Mouse (Mus musculus) CD8-positive naive resting alpha-beta T cell, adult 2 months (primary cell): ENCODE measurements around the gene Satb1.
A peak's percentile ranks its signal among the peaks of the same experiment; 100 is the strongest.

Experiments
- DNase-seq, 2 experiments: peaks; one replicate each; pipeline ENCODE4 v3.0.0; 2022; ENCODE audit warnings: low read depth in 2 of 2, low spot score in 2 of 2

Gene Satb1

GRCm38 (mm10) chr17:51832900-51833577 is at the start of gene Satb1:
Gene Satb1 (minus strand): TSS chr17:51833290.
- peak; percentile 88 to 91 for DNase-seq

DNA sequence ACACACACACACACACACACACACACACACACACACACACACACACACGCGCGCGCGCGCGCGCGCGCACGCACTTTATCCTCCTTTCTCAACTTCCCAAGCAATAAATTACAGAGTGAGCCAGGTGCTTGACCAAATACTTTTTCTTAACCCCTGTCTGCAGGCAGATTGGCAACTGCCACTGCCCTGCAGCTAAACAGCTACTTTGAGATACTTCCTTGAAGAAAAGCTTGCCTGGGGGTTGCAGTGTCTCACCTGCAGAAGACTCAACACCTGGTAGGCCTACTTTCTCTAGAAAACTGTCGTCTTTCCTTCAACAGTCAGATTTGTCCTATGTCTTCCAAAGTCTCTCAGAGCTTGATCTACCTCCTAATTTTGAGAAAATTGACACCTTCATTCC is 49.5 kb upstream of the Satb1 start:
- DNase-seq, result no peak

GRCm38 (mm10) chr17:51880895-51881622 is 48.0 kb upstream of the Satb1 start:
- no peak for DNase-seq

GRCm38 (mm10) chr17:51880221-51880620 is 47.1 kb upstream of the Satb1 start:
- DNase-seq, result peak in 1 of 2 experiments; percentile 38

- no peak for DNase-seq
These were observed 46.6 kb upstream of the Satb1 start for GRCm38 (mm10) chr17:51879736-51880135.

DNA sequence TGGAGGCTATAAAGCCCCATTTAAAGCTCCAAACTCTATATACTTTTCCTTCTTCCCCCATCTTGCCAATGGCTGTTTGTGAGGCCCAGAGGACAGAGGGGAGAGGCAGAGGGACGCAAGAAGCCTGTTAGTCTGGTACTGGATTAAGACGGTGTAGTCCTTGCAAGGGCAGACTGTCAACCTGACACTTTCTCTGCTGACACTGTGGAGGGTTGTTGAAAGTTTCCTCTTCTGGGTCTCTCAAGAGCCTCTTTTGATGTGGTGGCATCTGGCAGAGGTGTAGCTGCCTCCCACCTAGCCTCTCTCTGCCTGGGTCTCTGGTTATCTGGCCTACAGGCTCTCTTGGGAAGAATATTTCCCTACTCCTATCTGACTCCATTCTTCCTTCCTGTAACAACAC is 46.1 kb upstream of the Satb1 start:
- peak; percentile 63 to 69 for DNase-seq

DNA sequence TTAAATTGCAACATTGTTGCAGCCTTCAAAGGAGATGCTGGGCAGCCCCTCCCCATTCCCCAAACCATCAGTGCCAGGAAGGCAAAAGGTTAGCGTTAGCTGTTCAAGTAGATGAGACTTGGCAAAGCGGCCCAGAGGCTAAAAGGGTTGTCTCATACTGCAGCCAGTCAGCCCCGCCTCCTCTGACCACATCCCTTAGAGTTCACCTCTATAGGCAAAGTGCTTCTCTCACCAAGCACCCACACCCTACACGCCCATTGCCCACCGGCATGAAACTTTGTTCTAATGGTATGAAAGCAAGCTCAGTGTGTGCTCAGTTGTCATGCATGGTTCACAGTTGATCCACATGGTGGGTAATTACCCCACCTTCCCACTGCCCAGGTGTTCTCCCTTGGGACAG is 43.4 kb upstream of the Satb1 start:
- DNase-seq, result peak; percentile 65 to 75

GRCm38 (mm10) chr17:51857616-51858015 is 24.5 kb upstream of the Satb1 start:
- peak in 1 of 2 experiments; percentile 34 for DNase-seq

DNA sequence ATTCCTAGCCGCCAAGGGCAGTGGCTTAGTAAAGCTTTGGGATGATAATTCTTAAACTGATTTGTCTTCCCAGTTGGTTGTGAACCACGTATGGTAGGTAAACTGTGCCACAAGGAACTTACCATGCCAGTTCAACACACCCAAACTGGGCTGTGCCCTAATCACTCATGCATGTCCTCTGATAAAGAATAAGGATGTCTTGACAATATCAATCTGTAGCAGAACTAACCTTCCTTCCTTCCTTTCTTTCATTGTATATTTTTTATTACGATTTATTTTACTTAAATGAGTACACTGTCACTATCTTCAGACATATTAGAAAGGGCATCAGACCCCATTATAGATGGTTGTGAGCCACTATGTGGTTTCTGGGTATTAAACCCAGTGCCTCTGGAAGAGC is 23.2 kb upstream of the Satb1 start:
- DNase-seq, result no peak

DNA sequence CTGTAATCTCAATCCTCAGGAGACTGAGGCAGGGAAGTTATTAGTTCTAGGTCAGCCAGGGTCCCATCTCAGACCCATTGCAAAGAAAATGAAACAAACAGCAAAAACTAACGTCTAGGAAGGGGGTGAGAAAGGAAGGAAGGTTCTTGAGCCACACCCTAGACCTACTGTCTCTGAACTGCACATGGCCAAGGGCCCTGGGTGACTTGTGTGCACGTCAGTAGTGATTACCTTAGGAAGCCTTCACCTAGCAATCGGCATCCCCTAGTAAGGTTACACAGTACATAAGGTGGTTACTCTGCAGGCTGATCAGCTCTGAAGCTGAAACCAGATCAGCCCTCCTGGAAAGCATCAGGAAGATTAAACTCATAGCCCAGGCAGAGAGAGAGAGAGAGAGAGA is 22.2 kb upstream of the Satb1 start:
- peak in 1 of 2 experiments; percentile 37 for DNase-seq

DNA sequence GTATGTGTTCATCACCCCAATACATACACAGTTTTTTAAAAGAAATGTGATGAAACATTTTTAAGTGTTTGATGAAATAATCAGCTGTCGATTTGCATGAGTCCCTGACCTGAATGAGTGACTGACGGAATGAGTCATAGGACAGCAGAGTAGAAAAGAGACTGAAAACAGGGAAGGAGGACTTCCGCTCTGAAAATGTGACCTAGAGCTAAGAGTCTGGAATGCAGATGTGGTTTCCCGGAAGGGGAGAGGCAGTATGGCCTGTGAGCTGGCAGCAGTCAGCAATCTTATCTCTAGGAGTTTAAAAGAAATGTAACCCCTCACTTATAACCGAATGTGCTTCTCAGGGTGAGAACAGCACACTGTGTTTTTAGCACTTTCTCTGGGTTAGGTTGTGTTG is 20.9 kb upstream of the Satb1 start:
- no peak for DNase-seq

- no peak for DNase-seq
These were observed 7.5 kb upstream of the Satb1 start for GRCm38 (mm10) chr17:51840596-51840995.

GRCm38 (mm10) chr17:51839484-51839883 is 6.4 kb upstream of the Satb1 start:
- DNase-seq, result no peak

GRCm38 (mm10) chr17:51836901-51837300 is 3.8 kb upstream of the Satb1 start:
- DNase-seq, result no peak

DNA sequence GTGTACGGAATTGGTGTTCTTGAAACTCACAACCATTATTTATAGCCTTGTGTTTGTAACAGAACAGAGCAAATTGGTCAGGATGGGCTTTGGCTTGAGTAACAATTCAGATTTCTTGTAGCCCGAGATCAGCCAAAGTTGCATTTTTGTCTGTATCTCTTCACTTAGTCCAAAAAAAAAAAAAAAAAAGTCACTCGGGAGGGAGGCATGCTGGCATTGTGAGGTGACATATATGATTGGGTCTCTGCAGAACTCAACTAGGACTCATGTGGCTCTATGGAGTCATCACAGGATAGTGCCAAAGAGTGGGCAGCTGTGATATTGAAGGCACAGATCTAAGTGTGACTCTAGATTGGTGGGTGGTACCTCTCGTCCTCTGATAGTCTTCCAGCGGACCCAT is 3.2 kb upstream of the Satb1 start:
- DNase-seq, result no peak

- peak in 1 of 2 experiments; percentile 62 for DNase-seq
These were observed 680 bp upstream of the Satb1 start for GRCm38 (mm10) chr17:51833578-51834361.

- DNase-seq, result peak; percentile 74 to 78
These were observed 642 bp downstream of the Satb1 start for GRCm38 (mm10) chr17:51832421-51832875.

DNA sequence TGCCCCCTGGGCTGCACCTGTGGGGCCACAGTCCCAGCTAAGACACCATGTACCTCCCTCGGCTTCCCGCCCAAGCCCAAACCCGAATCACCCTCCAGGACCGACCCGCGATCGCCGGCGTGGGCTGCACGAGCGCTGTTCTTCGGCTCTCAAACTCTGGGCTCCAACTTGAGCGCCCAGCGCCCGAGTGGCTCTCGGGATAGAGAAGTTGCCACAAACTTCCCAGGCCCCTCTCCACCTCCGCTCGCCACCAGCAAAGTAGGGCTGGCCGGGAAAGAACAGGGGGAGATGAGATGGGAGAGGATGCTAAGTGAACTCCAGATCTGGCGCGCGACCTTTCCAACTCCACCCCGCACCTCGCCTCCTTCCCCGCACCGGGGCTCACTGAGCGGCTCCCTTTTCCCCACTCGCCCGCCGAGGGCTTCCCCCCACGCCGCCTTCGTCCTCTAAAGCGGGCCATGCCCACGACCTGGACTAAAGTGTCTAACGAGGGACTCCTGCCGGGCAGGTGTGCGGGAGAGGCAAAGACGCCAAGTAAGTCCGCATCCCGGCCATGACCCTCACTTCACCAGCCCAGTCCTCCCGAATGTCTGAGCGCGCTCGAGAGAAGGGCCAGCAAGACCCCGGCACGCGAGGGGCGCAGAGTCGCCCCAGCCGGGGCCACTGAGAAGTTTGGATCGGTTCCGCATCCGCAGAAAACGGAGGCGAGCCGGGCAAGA is 1.2 kb downstream of the Satb1 start:
- DNase-seq, result peak; percentile 50 to 61

- DNase-seq, result no peak
These were observed 1.9 kb downstream of the Satb1 start for GRCm38 (mm10) chr17:51831121-51831701.

- DNase-seq, result no peak
These were observed 3.7 kb downstream of the Satb1 start for GRCm38 (mm10) chr17:51829436-51829835.

DNA sequence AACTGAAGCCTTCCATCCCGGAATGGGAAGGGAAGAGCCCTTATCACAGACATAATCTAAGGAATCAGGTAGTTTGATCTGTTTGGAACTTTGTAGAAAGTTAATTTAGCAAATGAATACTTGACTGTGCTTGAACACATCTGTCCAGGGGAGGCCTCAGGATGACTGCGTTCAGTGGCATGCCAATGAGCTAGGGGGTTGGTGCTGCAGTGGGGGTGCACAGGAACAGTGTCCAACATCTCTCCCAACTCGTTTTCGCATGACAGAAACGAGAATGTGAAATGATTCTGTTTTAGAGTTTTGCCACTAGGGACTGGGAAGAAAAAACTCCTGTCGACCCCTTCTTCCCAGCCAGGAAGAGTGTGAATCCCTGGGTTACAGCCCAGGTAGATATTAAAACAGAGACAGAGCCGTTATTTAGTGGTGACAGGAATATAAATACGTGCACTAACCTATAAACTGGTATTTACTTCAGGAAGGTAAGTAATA is 5.1 kb downstream of the Satb1 start:
- DNase-seq, result no peak
